Mouse (Mus musculus): ENCODE results near the gene Kif5c. TPM values are rescaled to one million over a fixed set of nuclear protein-coding genes. Genes with fewer than 3 reads are reported as not detected.

Gene Kif5c
- polyA plus RNA-seq, 1 experiment: 0.27 TPM

GRCm38 (mm10) chr2:49735386-49735785, 116.3 kb downstream of the Kif5c start:
- DNase-seq (ENCODE audit: low read depth, low spot score): no peak
- 34% methylated on average over 13 of the region's 13 CpGs for WGBS

GRCm38 (mm10) chr2:49739046-49739445, 119.9 kb downstream of the Kif5c start:
- DNase-seq (ENCODE audit: low read depth, low spot score): no peak
- WGBS: 71% methylated on average over 5 of the region's 5 CpGs

GRCm38 (mm10) chr2:49741026-49741425, 121.9 kb downstream of the Kif5c start:
- 69% methylated on average over 6 of the region's 6 CpGs for whole genome bisulfite sequencing

GRCm38 (mm10) chr2:49741895-49742734, 123.0 kb downstream of the Kif5c start:
- 65% methylated on average over 16 of the region's 16 CpGs for WGBS
- no peak for DNase-seq (ENCODE audit: low read depth, low spot score)

More at GRCm38 (mm10) chr2:49741026-49741425, 121.9 kb downstream of the Kif5c start:
- no peak for DNase-seq (ENCODE audit: low read depth, low spot score)

GRCm38 (mm10) chr2:49742919-49743318, 123.8 kb downstream of the Kif5c start:
- 83% methylated on average over 4 of the region's 4 CpGs for WGBS
- no peak for DNase-seq (ENCODE audit: low read depth, low spot score)

GRCm38 (mm10) chr2:49743775-49744174, 124.7 kb downstream of the Kif5c start:
- no peak for DNase-seq (ENCODE audit: low read depth, low spot score)
- WGBS: 37% methylated on average over 6 of the region's 6 CpGs

GRCm38 (mm10) chr2:49744251-49745093, 125.4 kb downstream of the Kif5c start:
- no peak for DNase-seq (ENCODE audit: low read depth, low spot score)
- WGBS: 25% methylated on average over 11 of the region's 11 CpGs

GRCm38 (mm10) chr2:49745094-49745781, 126.1 kb downstream of the Kif5c start:
- 74% methylated on average over 14 of the region's 14 CpGs for WGBS
- DNase-seq (ENCODE audit: low read depth, low spot score): no peak

GRCm38 (mm10) chr2:49746947-49747346, 127.8 kb downstream of the Kif5c start:
- DNase-seq (ENCODE audit: low read depth, low spot score): no peak
- 79% methylated on average over 7 of the region's 7 CpGs for WGBS

GRCm38 (mm10) chr2:49747670-49748069, 128.6 kb downstream of the Kif5c start:
- 90% methylated on average over 2 of the region's 2 CpGs for WGBS
- no peak for DNase-seq (ENCODE audit: low read depth, low spot score)

GRCm38 (mm10) chr2:49748628-49749342, 129.7 kb downstream of the Kif5c start:
- WGBS: 78% methylated on average over 14 of the region's 14 CpGs
- no peak for DNase-seq (ENCODE audit: low read depth, low spot score)

GRCm38 (mm10) chr2:49749730-49750576, 130.9 kb downstream of the Kif5c start:
- 44% methylated on average over 11 of the region's 11 CpGs for WGBS
- DNase-seq (ENCODE audit: low read depth, low spot score): no peak

GRCm38 (mm10) chr2:49751544-49752210, 132.6 kb downstream of the Kif5c start:
- 90% methylated on average over 10 of the region's 10 CpGs for WGBS
- no peak for DNase-seq (ENCODE audit: low read depth, low spot score)

- WGBS: 83% methylated on average over 8 of the region's 8 CpGs
- DNase-seq (ENCODE audit: low read depth, low spot score): no peak
Measured at GRCm38 (mm10) chr2:49752211-49752607, 133.1 kb downstream of the Kif5c start.

GRCm38 (mm10) chr2:49753062-49753461, 134.0 kb downstream of the Kif5c start:
- 93% methylated on average over 3 of the region's 3 CpGs for WGBS
- DNase-seq (ENCODE audit: low read depth, low spot score): no peak

GRCm38 (mm10) chr2:49755054-49755453, 136.0 kb downstream of the Kif5c start:
- WGBS: 59% methylated on average over 2 of the region's 2 CpGs
- DNase-seq (ENCODE audit: low read depth, low spot score): no peak

- no peak for DNase-seq (ENCODE audit: low read depth, low spot score)
- 79% methylated on average over 7 of the region's 7 CpGs for WGBS
Measured at GRCm38 (mm10) chr2:49757616-49758015, 138.5 kb downstream of the Kif5c start.

GRCm38 (mm10) chr2:49764331-49764946, 145.3 kb downstream of the Kif5c start:
- WGBS: 27% methylated on average over 7 of the region's 7 CpGs
- peak; percentile 56 for DNase-seq (ENCODE audit: low read depth, low spot score)

All from large intestine, adult 2 months (tissue).